Mouse (Mus musculus) c-Kit-positive CD71-positive TER-119-negative erythroid progenitor cells, embryonic 14.5 days (primary cell): Measurements from ENCODE around the gene Asphd1.

Experiments
- DNase-seq: peaks from one replicate; pipeline ENCODE4 v3.0.0-alpha.2; 2013; ENCODE audit warnings: low read depth

Asphd1 gene

GRCm38 (mm10) chr7:126949403-126949792 lies at the start of gene Asphd1:
Asphd1 (minus strand) TSS chr7:126949582.
- DNase-seq, result no peak

GRCm38 (mm10) chr7:126996449-126996848 lies 47.1 kb upstream of the Asphd1 start:
- no peak for DNase-seq

- DNase-seq, result no peak
Measured at GRCm38 (mm10) chr7:126988816-126989215, 39.4 kb upstream of the Asphd1 start.

- DNase-seq, result no peak
Measured at GRCm38 (mm10) chr7:126986319-126986718, 36.9 kb upstream of the Asphd1 start.

GRCm38 (mm10) chr7:126984667-126985444 lies 35.5 kb upstream of the Asphd1 start:
- no peak for DNase-seq

- no peak for DNase-seq
Measured at GRCm38 (mm10) chr7:126983113-126983512, 33.7 kb upstream of the Asphd1 start.

- DNase-seq, result no peak
Measured at GRCm38 (mm10) chr7:126982054-126982453, 32.7 kb upstream of the Asphd1 start.

- DNase-seq, result no peak
Measured at GRCm38 (mm10) chr7:126981601-126982000, 32.2 kb upstream of the Asphd1 start.

GRCm38 (mm10) chr7:126978841-126979240 lies 29.5 kb upstream of the Asphd1 start:
- no peak for DNase-seq

GRCm38 (mm10) chr7:126976878-126977459 lies 27.6 kb upstream of the Asphd1 start:
- peak; percentile 28 for DNase-seq

GRCm38 (mm10) chr7:126975950-126976866 lies 26.8 kb upstream of the Asphd1 start, which contains the start of gene Cdiptos:
Cdiptos (minus strand) TSS chr7:126976098.
- peak; percentile 96 for DNase-seq

- DNase-seq, result no peak
Measured at GRCm38 (mm10) chr7:126975893-126975949, 26.3 kb upstream of the Asphd1 start, which contains the start of gene Cdipt. Cdipt (plus strand) TSS chr7:126975914.

GRCm38 (mm10) chr7:126975493-126975892 lies 26.1 kb upstream of the Asphd1 start:
- DNase-seq, result no peak

GRCm38 (mm10) chr7:126967361-126967760 lies 18.0 kb upstream of the Asphd1 start:
- no peak for DNase-seq

- DNase-seq, result no peak
Measured at GRCm38 (mm10) chr7:126965568-126965967, 16.2 kb upstream of the Asphd1 start.

GRCm38 (mm10) chr7:126963548-126964286 lies 14.3 kb upstream of the Asphd1 start:
- no peak for DNase-seq

- no peak for DNase-seq
Measured at GRCm38 (mm10) chr7:126961965-126962364, 12.6 kb upstream of the Asphd1 start.

- DNase-seq, result no peak
Measured at GRCm38 (mm10) chr7:126961095-126961494, 11.7 kb upstream of the Asphd1 start.

GRCm38 (mm10) chr7:126959780-126960179 lies 10.4 kb upstream of the Asphd1 start:
- no peak for DNase-seq

- no peak for DNase-seq
Measured at GRCm38 (mm10) chr7:126955125-126955524, 5.7 kb upstream of the Asphd1 start.

GRCm38 (mm10) chr7:126952646-126953045 lies 3.3 kb upstream of the Asphd1 start:
- DNase-seq, result no peak

GRCm38 (mm10) chr7:126951741-126952140 lies 2.4 kb upstream of the Asphd1 start:
- DNase-seq, result no peak
